Mouse (Mus musculus): ENCODE measurements at regions not wholly inside any gene's neighbourhood (a gene's known extent, or its start where the extent isn't known, plus 50 kb on each side); places are given as distances from the start of the nearest gene placed in this dataset.

- no peaks in the 10 kb centered on the region for H3K27me3 ChIP-seq (ENCODE audit: control insufficient read depth, insufficient read depth, low read length, poor library complexity, severe bottlenecking)
- no peak overlapping the region for H3K27ac ChIP-seq (ENCODE audit: insufficient read depth, low read length)
- H3K9ac ChIP-seq (ENCODE audit: low read depth, poor library complexity, severe bottlenecking): no peak overlapping the region
- H3K36me3 ChIP-seq (ENCODE audit: control insufficient read depth, insufficient read depth, low read length, poor library complexity, severe bottlenecking): no peaks in the 10 kb centered on the region
- no peaks in the 10 kb centered on the region; the same call in 1 of the 2 replicates for H3K9me3 ChIP-seq (replicated peaks; ENCODE audit: control insufficient read depth, insufficient read depth, low read length, poor library complexity, severe bottlenecking)
- no peaks in the 10 kb centered on the region for H3K4me1 ChIP-seq (ENCODE audit: control insufficient read depth, insufficient read depth, low read length)
- H3K4me3 ChIP-seq (ENCODE audit: low read depth, low read length): no peak overlapping the region
- TF ChIP-seq EP300 (IDR thresholded peaks at IDR 0.05; ENCODE audit: insufficient read depth, low read depth, low read length) (no peak), POLR2A (IDR thresholded peaks at IDR 0.05; ENCODE audit: insufficient read depth, low read length) (no peak), CTCF (IDR thresholded peaks at IDR 0.05; ENCODE audit: low read depth, low read length) (no peak)
Measured at GRCm38 (mm10) chr8:79514655-79515278, 115.4 kb upstream of the Smad1 start.

DNA sequence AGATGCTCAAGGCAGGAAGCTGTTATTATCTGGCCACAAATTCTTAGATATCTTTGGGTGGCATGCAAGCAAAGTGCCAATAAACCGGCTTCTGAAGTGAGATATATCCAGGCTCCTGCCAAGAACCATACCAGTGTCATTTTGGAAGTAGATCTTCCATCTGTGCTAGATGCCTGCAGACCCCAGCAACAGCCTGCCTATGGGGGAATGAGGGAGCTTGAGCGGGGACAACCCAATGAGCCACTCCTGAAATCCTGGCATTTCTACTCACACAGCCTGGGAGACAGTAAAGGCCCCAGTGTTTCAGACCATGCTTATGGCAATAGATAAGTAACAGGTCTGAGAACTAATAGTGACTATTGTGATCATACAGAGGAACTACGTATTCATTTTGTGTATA, 109.3 kb upstream of the Smad1 start:
- Histone ChIP-seq H3K27ac (ENCODE audit: insufficient read depth, low read length) (no peak overlapping the region), H3K27me3 (ENCODE audit: control insufficient read depth, insufficient read depth, low read length, poor library complexity, severe bottlenecking) (no peaks in the 10 kb centered on the region; the same call in 1 of the 2 replicates), H3K36me3 (ENCODE audit: control insufficient read depth, insufficient read depth, low read length, poor library complexity, severe bottlenecking) (no peaks in the 10 kb centered on the region), H3K9me3 (replicated peaks; ENCODE audit: control insufficient read depth, insufficient read depth, low read length, poor library complexity, severe bottlenecking) (no peaks in the 10 kb centered on the region; the same call in 1 of the 2 replicates), H3K4me1 (ENCODE audit: control insufficient read depth, insufficient read depth, low read length) (no peaks in the 10 kb centered on the region), H3K4me3 (ENCODE audit: low read depth, low read length) (no peak overlapping the region), H3K9ac (ENCODE audit: low read depth, poor library complexity, severe bottlenecking) (no peak overlapping the region)
- TF ChIP-seq EP300 (IDR thresholded peaks at IDR 0.05; ENCODE audit: insufficient read depth, low read depth, low read length) (no peak), CTCF (IDR thresholded peaks at IDR 0.05; ENCODE audit: low read depth, low read length) (no peak), POLR2A (IDR thresholded peaks at IDR 0.05; ENCODE audit: insufficient read depth, low read length) (no peak)

GRCm38 (mm10) chr8:79505381-79505780, 106.1 kb upstream of the Smad1 start:
- Histone ChIP-seq H3K9me3 (replicated peaks; ENCODE audit: control insufficient read depth, insufficient read depth, low read length, poor library complexity, severe bottlenecking) (no peaks in the 10 kb centered on the region), H3K9ac (ENCODE audit: low read depth, poor library complexity, severe bottlenecking) (no peak overlapping the region), H3K4me3 (ENCODE audit: low read depth, low read length) (no peak overlapping the region), H3K36me3 (ENCODE audit: control insufficient read depth, insufficient read depth, low read length, poor library complexity, severe bottlenecking) (no peaks in the 10 kb centered on the region), H3K27me3 (ENCODE audit: control insufficient read depth, insufficient read depth, low read length, poor library complexity, severe bottlenecking) (no peaks in the 10 kb centered on the region; the same call in 1 of the 2 replicates), H3K4me1 (ENCODE audit: control insufficient read depth, insufficient read depth, low read length) (no peaks in the 10 kb centered on the region), H3K27ac (ENCODE audit: insufficient read depth, low read length) (no peak overlapping the region)
- TF ChIP-seq EP300 (IDR thresholded peaks at IDR 0.05; ENCODE audit: insufficient read depth, low read depth, low read length): no peak
- TF ChIP-seq CTCF (IDR thresholded peaks at IDR 0.05; ENCODE audit: low read depth, low read length): no peak
- TF ChIP-seq POLR2A (IDR thresholded peaks at IDR 0.05; ENCODE audit: insufficient read depth, low read length): no peak

DNA sequence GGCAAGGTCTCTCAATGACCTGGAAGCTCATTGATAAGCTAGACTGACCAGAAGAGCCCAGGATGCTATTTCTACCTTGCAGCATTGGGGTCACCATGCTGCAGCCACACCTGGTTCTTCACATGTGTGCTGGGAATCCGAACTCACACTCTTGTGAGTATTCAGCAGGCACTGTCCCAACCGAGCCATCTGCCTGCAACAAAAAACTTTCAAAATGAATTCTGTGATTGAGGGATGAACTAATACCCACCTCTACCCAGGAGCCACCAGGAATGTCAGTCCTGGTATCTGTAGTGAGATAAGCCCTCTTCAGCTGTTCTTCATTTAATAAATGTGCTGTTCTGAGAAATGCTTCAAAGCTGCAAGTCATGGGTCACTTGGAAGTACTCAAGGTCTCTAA, 104.6 kb upstream of the Smad1 start:
- Histone ChIP-seq H3K27ac (ENCODE audit: insufficient read depth, low read length) (no peak overlapping the region), H3K9ac (ENCODE audit: low read depth, poor library complexity, severe bottlenecking) (no peak overlapping the region), H3K4me3 (ENCODE audit: low read depth, low read length) (no peak overlapping the region), H3K36me3 (ENCODE audit: control insufficient read depth, insufficient read depth, low read length, poor library complexity, severe bottlenecking) (no peaks in the 10 kb centered on the region), H3K4me1 (ENCODE audit: control insufficient read depth, insufficient read depth, low read length) (no peaks in the 10 kb centered on the region), H3K27me3 (ENCODE audit: control insufficient read depth, insufficient read depth, low read length, poor library complexity, severe bottlenecking) (no peaks in the 10 kb centered on the region; the same call in 1 of the 2 replicates), H3K9me3 (replicated peaks; ENCODE audit: control insufficient read depth, insufficient read depth, low read length, poor library complexity, severe bottlenecking) (no peaks in the 10 kb centered on the region)
- no peak for TF ChIP-seq EP300 (IDR thresholded peaks at IDR 0.05; ENCODE audit: insufficient read depth, low read depth, low read length)

- Histone ChIP-seq H3K36me3 (ENCODE audit: control insufficient read depth, insufficient read depth, low read length, poor library complexity, severe bottlenecking) (no peaks in the 10 kb centered on the region), H3K9me3 (replicated peaks; ENCODE audit: control insufficient read depth, insufficient read depth, low read length, poor library complexity, severe bottlenecking) (no peaks in the 10 kb centered on the region), H3K27me3 (ENCODE audit: control insufficient read depth, insufficient read depth, low read length, poor library complexity, severe bottlenecking) (no peaks in the 10 kb centered on the region), H3K4me3 (ENCODE audit: low read depth, low read length) (no peak overlapping the region), H3K27ac (ENCODE audit: insufficient read depth, low read length) (no peak overlapping the region), H3K4me1 (ENCODE audit: control insufficient read depth, insufficient read depth, low read length) (no peaks in the 10 kb centered on the region), H3K9ac (ENCODE audit: low read depth, poor library complexity, severe bottlenecking) (no peak overlapping the region)
- TF ChIP-seq POLR2A (IDR thresholded peaks at IDR 0.05; ENCODE audit: insufficient read depth, low read length) (no peak), CTCF (IDR thresholded peaks at IDR 0.05; ENCODE audit: low read depth, low read length) (no peak), EP300 (IDR thresholded peaks at IDR 0.05; ENCODE audit: insufficient read depth, low read depth, low read length) (no peak)
Measured at GRCm38 (mm10) chr8:79502062-79502461, 102.7 kb upstream of the Smad1 start.

- Histone ChIP-seq H3K9ac (ENCODE audit: low read depth, poor library complexity, severe bottlenecking) (no peak overlapping the region), H3K27me3 (ENCODE audit: control insufficient read depth, insufficient read depth, low read length, poor library complexity, severe bottlenecking) (no peaks in the 10 kb centered on the region), H3K4me1 (ENCODE audit: control insufficient read depth, insufficient read depth, low read length) (no peaks in the 10 kb centered on the region), H3K4me3 (ENCODE audit: low read depth, low read length) (no peak overlapping the region), H3K9me3 (replicated peaks; ENCODE audit: control insufficient read depth, insufficient read depth, low read length, poor library complexity, severe bottlenecking) (no peaks in the 10 kb centered on the region), H3K27ac (ENCODE audit: insufficient read depth, low read length) (no peak overlapping the region), H3K36me3 (ENCODE audit: control insufficient read depth, insufficient read depth, low read length, poor library complexity, severe bottlenecking) (no peaks in the 10 kb centered on the region)
- TF ChIP-seq CTCF (IDR thresholded peaks at IDR 0.05; ENCODE audit: low read depth, low read length): no peak
Measured at GRCm38 (mm10) chr8:79501238-79501637, 101.9 kb upstream of the Smad1 start.
